Mouse (Mus musculus) liver, postnatal 0 days (tissue): ENCODE results near the gene Crim1. TPM values are rescaled to one million over a fixed set of nuclear protein-coding genes. Genes with fewer than 3 reads are reported as not detected.

ENCODE experiments used
- ATAC-seq: fragments of 200-750 bp; cut with Nextera tagmentation; 2 replicates; pipeline ENCODE4 v1.8.0; 2017; ENCODE audit warnings: mild to moderate bottlenecking, moderate library complexity
- DNase-seq: peaks from one replicate; pipeline ENCODE4 v3.0.0-alpha.2; 2016
- H3K27ac ChIP-seq: fragments of 300-500 bp; sonication (generic); 2 replicates; pipeline ENCODE4 v1.5.1; 2014; ENCODE audit warnings: antibody characterized with exemption, moderate library complexity, mild to moderate bottlenecking, low read depth
- H3K27me3 ChIP-seq: fragments of 300-500 bp; sonication (generic); 2 replicates; pipeline ENCODE4 v1.6.1; 2014; ENCODE audit warnings: low read length, control low read depth, mixed read lengths; ENCODE audit not compliant: insufficient read depth
- H3K36me3 ChIP-seq: fragments of 300-500 bp; sonication (generic); replicated peaks from 2 replicates; pipeline ENCODE4 v1.6.1; 2014; ENCODE audit warnings: mild to moderate bottlenecking, control low read depth, low read length, moderate library complexity, mixed read lengths; ENCODE audit not compliant: insufficient read depth
- H3K4me1 ChIP-seq: fragments of 300-500 bp; sonication (generic); 2 replicates; pipeline ENCODE4 v1.6.1; 2014; ENCODE audit warnings: antibody characterized with exemption, mild to moderate bottlenecking, control low read depth; ENCODE audit not compliant: insufficient read depth
- H3K4me2 ChIP-seq: fragments of 300-500 bp; sonication (generic); 2 replicates; pipeline ENCODE4 v1.6.1; 2014; ENCODE audit warnings: low read depth, mild to moderate bottlenecking, low read length, moderate library complexity, mixed read lengths
- H3K4me3 ChIP-seq: fragments of 300-500 bp; sonication (generic); 2 replicates; pipeline ENCODE4 v1.5.1; 2014; ENCODE audit warnings: low read depth, low read length
- H3K9ac ChIP-seq: fragments of 300-500 bp; sonication (generic); replicated peaks from 2 replicates; pipeline ENCODE4 v1.6.1; 2014; ENCODE audit warnings: mild to moderate bottlenecking, moderate library complexity
- H3K9me3 ChIP-seq: fragments of 300-500 bp; sonication (generic); 2 replicates; pipeline ENCODE4 v1.6.1; 2016; ENCODE audit warnings: mild to moderate bottlenecking, control low read depth, low read length, mixed read lengths
- CTCF ChIP-seq: sonication (generic); IDR thresholded peaks from 2 replicates; pipeline ENCODE4 v1.5.1; 2016; ENCODE audit warnings: antibody characterized with exemption, low read depth
- EP300 ChIP-seq: IDR thresholded peaks from 2 replicates; pipeline ENCODE4 v1.6.1; 2016; ENCODE audit warnings: antibody characterized with exemption, low read depth, mild to moderate bottlenecking
- WGBS: fragments of 180-500 bp; shearing (Covaris S2); extraction: QIAGEN DNeasy Blood & Tissue Kit; methylation state at CpG from one replicate; pipeline ENCODE4 v1.1.7; 2014; ENCODE audit not compliant: insufficient replicate concordance; 5-methylcytosine and 5-hydroxymethylcytosine counted together
- polyA plus RNA-seq: library from polyadenylated mRNA; unstranded; fragments of >200 nt; fragmentation: Nextera tagmentation; extraction: Ambion mirVana; gene quantifications from 2 replicates; pipeline ENCODE4 v1.2.1, GENCODE M21; 2015

Crim1 gene
- polyA plus RNA-seq, 1 experiment from 2014 or later, result 0.86 TPM

GRCm38 (mm10) chr17:78286021-78286420, 86.0 kb downstream of the Crim1 start:
- TF ChIP-seq CTCF (no peak), EP300 (no peak)
- 86% methylated on average over 13 of the region's 13 CpGs for WGBS
- ATAC-seq, result no peak

GRCm38 (mm10) chr17:78287391-78287790, 87.3 kb downstream of the Crim1 start:
- Histone ChIP-seq H3K27ac (no peak overlapping the region), H3K4me2 (no peak overlapping the region), H3K36me3 (no peaks in the 10 kb centered on the region), H3K4me1 (no peaks in the 10 kb centered on the region; the same call in 1 of the 2 replicates), H3K9me3 (no peaks in the 10 kb centered on the region), H3K4me3 (no peak overlapping the region), H3K27me3 (no peaks in the 10 kb centered on the region), H3K9ac (no peak overlapping the region)
- ATAC-seq (no peak), DNase-seq (no peak)
- WGBS, result 74% methylated on average over 2 of the region's 2 CpGs
- no peak for TF ChIP-seq EP300
- TF ChIP-seq CTCF, result no peak

More at GRCm38 (mm10) chr17:78286021-78286420, 86.0 kb downstream of the Crim1 start:
- Histone ChIP-seq H3K36me3 (no peaks in the 10 kb centered on the region), H3K9me3 (no peaks in the 10 kb centered on the region), H3K9ac (no peak overlapping the region), H3K4me1 (no peaks in the 10 kb centered on the region; the same call in 1 of the 2 replicates), H3K27me3 (no peaks in the 10 kb centered on the region), H3K27ac (no peak overlapping the region), H3K4me2 (no peak overlapping the region), H3K4me3 (no peak overlapping the region)
- DNase-seq, result no peak

GRCm38 (mm10) chr17:78290153-78290876, 90.3 kb downstream of the Crim1 start:
- no peaks in the 10 kb centered on the region; the same call in 1 of the 2 replicates for H3K4me1 ChIP-seq
- H3K4me2 ChIP-seq, result no peak overlapping the region
- TF ChIP-seq EP300 (no peak), CTCF (no peak)
- WGBS, result 83% methylated on average over 6 of the region's 6 CpGs
- H3K27ac ChIP-seq, result no peak overlapping the region
- no peaks in the 10 kb centered on the region for H3K27me3 ChIP-seq
- no peaks in the 10 kb centered on the region for H3K9me3 ChIP-seq
- DNase-seq (no peak), ATAC-seq (peak; percentile 38; the same call in 1 of the 2 replicates)
- no peak overlapping the region for H3K9ac ChIP-seq
- no peaks in the 10 kb centered on the region for H3K36me3 ChIP-seq
- no peak overlapping the region for H3K4me3 ChIP-seq

GRCm38 (mm10) chr17:78291030-78291429, 91.0 kb downstream of the Crim1 start:
- Histone ChIP-seq H3K4me2 (no peak overlapping the region), H3K36me3 (no peaks in the 10 kb centered on the region), H3K4me3 (no peak overlapping the region), H3K4me1 (no peaks in the 10 kb centered on the region; the same call in 1 of the 2 replicates), H3K9me3 (no peaks in the 10 kb centered on the region), H3K9ac (no peak overlapping the region), H3K27me3 (no peaks in the 10 kb centered on the region), H3K27ac (no peak overlapping the region)
- WGBS, result 91% methylated on average over 5 of the region's 5 CpGs
- no peak for DNase-seq
- no peak for TF ChIP-seq EP300
- no peak for ATAC-seq

GRCm38 (mm10) chr17:78292301-78292700, 92.3 kb downstream of the Crim1 start:
- H3K9me3 ChIP-seq, result no peaks in the 10 kb centered on the region
- H3K36me3 ChIP-seq, result no peaks in the 10 kb centered on the region
- H3K9ac ChIP-seq, result no peak overlapping the region
- H3K27me3 ChIP-seq, result no peaks in the 10 kb centered on the region
- H3K4me3 ChIP-seq, result no peak overlapping the region
- TF ChIP-seq CTCF, result no peak
- TF ChIP-seq EP300, result no peak
- H3K4me2 ChIP-seq, result no peak overlapping the region
- no peak for DNase-seq
- ATAC-seq, result no peak
- no peak overlapping the region for H3K27ac ChIP-seq
- WGBS, result 74% methylated on average over 7 of the region's 7 CpGs
- no peaks in the 10 kb centered on the region; the same call in 1 of the 2 replicates for H3K4me1 ChIP-seq

- H3K9ac ChIP-seq, result no peak overlapping the region
- no peak overlapping the region for H3K4me2 ChIP-seq
- DNase-seq, result no peak
- no peak overlapping the region for H3K27ac ChIP-seq
- no peak overlapping the region for H3K4me3 ChIP-seq
- no peak for ATAC-seq
- TF ChIP-seq CTCF (no peak), EP300 (no peak)
- no peaks in the 10 kb centered on the region for H3K36me3 ChIP-seq
- WGBS, result 82% methylated on average over 10 of the region's 10 CpGs
- no peaks in the 10 kb centered on the region for H3K27me3 ChIP-seq
- H3K9me3 ChIP-seq, result no peaks in the 10 kb centered on the region
- no peaks in the 10 kb centered on the region; the same call in 1 of the 2 replicates for H3K4me1 ChIP-seq
Measured at GRCm38 (mm10) chr17:78292827-78293488, 92.9 kb downstream of the Crim1 start.
